ENCODE assay signal across 24 mouse cellular contexts in genomic region chr3:152993608-152994007, GRCm38 (mm10). TPM values are rescaled to one million over a fixed set of nuclear protein-coding genes. Genes with fewer than 3 reads are reported as not detected.
DNase-seq lines count a peak whose midpoint lies in the region; ATAC-seq and TF ChIP-seq lines count a peak whose summit lies in the region.
"Had no signal": no experiment of that assay in that cellular context is flagged by ENCODE, and none has a peak within 500 bp of the region (broad histone marks: within the 10 kb centered on the region; RNA-seq: fewer than 3 reads in every experiment).

No protein-coding gene starts in this region.

- no peak for DNase-seq in forebrain, postnatal 0 days
- DNase-seq in layer of hippocampus, adult 2 months (ENCODE audit: low spot score in 2 of 2) = peak; percentile 46 to 71
- no peak for DNase-seq in layer of hippocampus, postnatal 25 days (ENCODE audit: extremely low spot score in 1 of 2, low spot score in 1 of 2)
- peak; percentile 78 for DNase-seq in layer of hippocampus, adult 9-11 months
- DNase-seq in heart, postnatal 25 days (ENCODE audit: low spot score) = no peak
- DNase-seq: adrenal gland, adult 8-10 months; adrenal gland, postnatal 14 days; adrenal gland, postnatal 36 days; B cell, adult 2 months; cerebellum, adult 11-12 months; cerebellum, adult 2 months; cerebellum, adult 9-10 months; cerebellum, postnatal 10 days; cerebellum, postnatal 25 days had no signal

- intact Hi-C loops in heart, postnatal 25 days (cut with DNase I) = no loop called here

- no peaks in the 10 kb centered on the region for H3K9me3 ChIP-seq in forebrain, postnatal 0 days (ENCODE audit: low read length)
- no peaks in the 10 kb centered on the region for H3K9me3 ChIP-seq in forebrain, embryonic 12.5 days
- H3K9me3 ChIP-seq: embryonic facial prominence, embryonic 10.5 days; embryonic facial prominence, embryonic 12.5 days; G1E had no signal

- H3K4me2 ChIP-seq in forebrain, postnatal 0 days (ENCODE audit: low read depth) = no peak overlapping the region
- no peak overlapping the region for H3K4me2 ChIP-seq in forebrain, embryonic 12.5 days
- H3K4me2 ChIP-seq: embryonic facial prominence, embryonic 12.5 days had no signal

- WGBS in forebrain, postnatal 0 days = 57% methylated on average over 5 of the region's 5 CpGs
- 74% methylated on average over 5 of the region's 5 CpGs for WGBS in forebrain, embryonic 12.5 days

- TF ChIP-seq CTCF in forebrain, postnatal 0 days (IDR thresholded peaks at IDR 0.05; ENCODE audit: low read depth) = no peak
- TF ChIP-seq CTCF in layer of hippocampus, adult 2 months (conservative IDR thresholded peaks at IDR 0.05) = no peak; the same call in 1 of the 2 replicates

- no peaks in the 10 kb centered on the region for H3K36me3 ChIP-seq in forebrain, postnatal 0 days (ENCODE audit: insufficient read depth)
- no peaks in the 10 kb centered on the region for H3K36me3 ChIP-seq in forebrain, embryonic 12.5 days (replicated peaks)
- H3K36me3 ChIP-seq: embryonic facial prominence, embryonic 10.5 days; embryonic facial prominence, embryonic 12.5 days; G1E had no signal

- no peak overlapping the region for H3K9ac ChIP-seq in forebrain, postnatal 0 days
- H3K9ac ChIP-seq in forebrain, embryonic 12.5 days = no peak overlapping the region
- H3K9ac ChIP-seq: embryonic facial prominence, embryonic 12.5 days had no signal

- no peak overlapping the region for H3K27ac ChIP-seq in forebrain, postnatal 0 days (ENCODE audit: low read depth, low read length)
- no peak overlapping the region for H3K27ac ChIP-seq in forebrain, embryonic 12.5 days
- H3K27ac ChIP-seq in layer of hippocampus, adult 2 months = peak overlapping the region; percentile 55; the same call in 1 of the 2 replicates
- H3K27ac ChIP-seq: embryonic facial prominence, embryonic 10.5 days; embryonic facial prominence, embryonic 12.5 days had no signal

- no peaks in the 10 kb centered on the region for H3K4me1 ChIP-seq in forebrain, postnatal 0 days (ENCODE audit: insufficient read depth)
- no peaks in the 10 kb centered on the region for H3K4me1 ChIP-seq in forebrain, embryonic 12.5 days
- H3K4me1 ChIP-seq: embryonic facial prominence, embryonic 12.5 days had no signal

- H3K4me3 ChIP-seq in forebrain, postnatal 0 days (ENCODE audit: low read depth, low read length) = no peak overlapping the region
- H3K4me3 ChIP-seq in forebrain, embryonic 12.5 days (replicated peaks) = no peak overlapping the region
- H3K4me3 ChIP-seq in layer of hippocampus, adult 2 months = no peak overlapping the region
- H3K4me3 ChIP-seq: embryonic facial prominence, embryonic 10.5 days; embryonic facial prominence, embryonic 12.5 days had no signal

- peak; percentile 38; the same call in 1 of the 2 replicates for ATAC-seq in forebrain, postnatal 0 days
- no peak for ATAC-seq in forebrain, embryonic 12.5 days (ENCODE audit: low FRiP score)
- ATAC-seq: activated CD4-positive, CD25-positive, alpha-beta regulatory T cell, adult 4 months; CD4-positive, CD25-positive, alpha-beta regulatory T cell, adult 4 months; forebrain, embryonic 14.5 days; forebrain, embryonic 16.5 days; Patski had no signal

- no peaks in the 10 kb centered on the region for H3K27me3 ChIP-seq in forebrain, postnatal 0 days (ENCODE audit: insufficient read depth, low read length)
- no peaks in the 10 kb centered on the region for H3K27me3 ChIP-seq in forebrain, embryonic 12.5 days
- H3K27me3 ChIP-seq: CH12.LX; embryonic facial prominence, embryonic 12.5 days; Patski had no signal

RNA-seq across cellular contexts. Expression of gene St6galnac5, which starts 11.6 kb away (rescaled TPM):
- total RNA-seq in forebrain, postnatal 0 days (2014; rRNA removed) = 23.9 and 26.8 TPM in 2 replicates
- 23.4 and 38.3 TPM in 2 replicates for polyA plus RNA-seq in forebrain, postnatal 0 days (2015; fragmentation: Nextera tagmentation; extraction: Ambion mirVana)
- 2.8 and 3.4 TPM in 2 replicates for polyA plus RNA-seq in forebrain, embryonic 12.5 days (2016; fragmentation: Nextera tagmentation; extraction: Ambion mirVana)
- 100 to 1,000 TPM; 125 to 133 TPM for total RNA-seq in layer of hippocampus, adult 2 months (2021)
- total RNA-seq in layer of hippocampus, postnatal 25 days (2021) = 100 to 1,000 TPM; 116 to 147 TPM
- not detected for total RNA-seq in heart, postnatal 25 days (2021)
- total RNA-seq: CH12.LX had no signal
- polyA plus RNA-seq: CD4-positive, CD25-positive, alpha-beta regulatory T cell, adult 4 months; G1E had no signal

Comparison
In these comparisons a context has a peak if more than half of its experiments do, and no peak if none do; other contexts are left out.
1. DNase-seq: peak in layer of hippocampus, adult 2 months (2 of 2) and layer of hippocampus, adult 9-11 months (single experiment); none in forebrain, postnatal 0 days (single experiment), layer of hippocampus, postnatal 25 days (0 of 2) and heart, postnatal 25 days (single experiment).
2. RNA of gene St6galnac5, which starts 11.6 kb away (total RNA-seq): 116 to 147 TPM in layer of hippocampus, postnatal 25 days, 125 to 133 TPM in layer of hippocampus, adult 2 months and 23.9 to 26.8 TPM in forebrain, postnatal 0 days; not detected in heart, postnatal 25 days; every median in the first group is over 10 times any median in the second.